Mouse (Mus musculus): ENCODE results near the gene Bbs9. TPM values are rescaled to one million over a fixed set of nuclear protein-coding genes. Genes with fewer than 3 reads are reported as not detected.

Gene Bbs9
- total and polyA plus RNA-seq, 3 experiments: 6.3 to 12.4 (median 11.9) TPM

DNA sequence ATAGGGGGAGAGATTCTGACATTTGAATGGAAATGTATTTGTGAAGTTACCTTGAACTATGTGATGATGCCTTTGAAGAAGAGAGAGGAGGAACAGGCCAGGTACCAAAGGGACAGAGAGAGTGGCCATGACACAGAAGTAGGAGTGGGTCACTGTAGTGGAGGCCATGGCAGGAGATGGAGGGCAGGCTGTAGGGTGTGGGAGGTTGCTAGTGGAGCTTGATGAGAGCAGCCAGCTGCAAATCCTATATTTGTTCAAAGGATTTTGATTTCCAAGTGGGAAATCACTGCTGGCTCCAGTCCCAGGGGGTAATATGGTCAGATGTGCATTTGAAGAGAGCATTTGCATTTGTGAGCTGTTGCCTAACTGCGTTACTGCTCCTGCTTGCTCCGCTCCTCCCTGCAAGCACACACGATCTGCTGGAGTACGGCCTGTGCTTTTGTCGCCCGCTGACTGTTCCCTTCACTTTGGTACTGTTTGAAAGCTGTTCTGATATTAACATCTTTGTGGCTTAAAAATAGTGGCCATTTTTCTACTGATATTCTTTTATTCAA, 137.8 kb downstream of the Bbs9 start:
- intact Hi-C loops (cut with DNase I): no loop called here
- TF ChIP-seq POLR2A (IDR thresholded peaks at IDR 0.05; ENCODE audit: insufficient read depth, low read depth, low read length) (no peak), EP300 (IDR thresholded peaks at IDR 0.05; ENCODE audit: insufficient read depth, low read depth, low read length) (no peak), CTCF (IDR thresholded peaks at IDR 0.05) (no peak)
- 90% methylated on average over 6 of the region's 6 CpGs for WGBS
- no peaks in the 10 kb centered on the region for H3K4me1 ChIP-seq (ENCODE audit: control insufficient read depth, insufficient read depth, low read length)
- no peak overlapping the region for H3K9ac ChIP-seq (ENCODE audit: low read depth, low read length)
- DNase-seq: no peak
- no peaks in the 10 kb centered on the region for H3K36me3 ChIP-seq (ENCODE audit: control insufficient read depth, insufficient read depth, low read length)
- H3K27ac ChIP-seq: no peak overlapping the region
- no peaks in the 10 kb centered on the region for H3K79me2 ChIP-seq (replicated peaks; ENCODE audit: control insufficient read depth, insufficient read depth, low read length)
- H3K4me3 ChIP-seq: no peak overlapping the region
- H3K27me3 ChIP-seq (ENCODE audit: control insufficient read depth, insufficient read depth, low read length): no peaks in the 10 kb centered on the region

GRCm38 (mm10) chr9:22619245-22619644, 143.7 kb downstream of the Bbs9 start:
- Histone ChIP-seq H3K9ac (ENCODE audit: low read depth, low read length) (no peak overlapping the region), H3K36me3 (ENCODE audit: control insufficient read depth, insufficient read depth, low read length) (no peaks in the 10 kb centered on the region; the same call in 1 of the 2 replicates), H3K4me1 (ENCODE audit: control insufficient read depth, insufficient read depth, low read length) (no peaks in the 10 kb centered on the region; the same call in 1 of the 2 replicates), H3K4me3 (no peak overlapping the region), H3K27ac (no peak overlapping the region), H3K79me2 (replicated peaks; ENCODE audit: control insufficient read depth, insufficient read depth, low read length) (no peaks in the 10 kb centered on the region), H3K27me3 (ENCODE audit: control insufficient read depth, insufficient read depth, low read length) (no peaks in the 10 kb centered on the region)
- intact Hi-C loops (cut with DNase I): no loop called here
- no peak for TF ChIP-seq CTCF (IDR thresholded peaks at IDR 0.05)
- DNase-seq: no peak
- WGBS: 92% methylated on average over 1 of the region's 1 CpGs

- Histone ChIP-seq H3K9ac (ENCODE audit: low read depth, low read length) (no peak overlapping the region), H3K27ac (no peak overlapping the region), H3K36me3 (ENCODE audit: control insufficient read depth, insufficient read depth, low read length) (no peaks in the 10 kb centered on the region; the same call in 1 of the 2 replicates), H3K4me3 (no peak overlapping the region), H3K79me2 (replicated peaks; ENCODE audit: control insufficient read depth, insufficient read depth, low read length) (no peaks in the 10 kb centered on the region), H3K4me1 (ENCODE audit: control insufficient read depth, insufficient read depth, low read length) (no peaks in the 10 kb centered on the region; the same call in 1 of the 2 replicates), H3K27me3 (ENCODE audit: control insufficient read depth, insufficient read depth, low read length) (no peaks in the 10 kb centered on the region)
- intact Hi-C loops (cut with DNase I): loop anchor here (5.0 to 10.0 kb wide), 2 partner anchors 57 to 140 kb away; no protein-coding TSS in a partner anchor
- peak; percentile 25 for DNase-seq
- 58% methylated on average over 9 of the region's 9 CpGs for WGBS
- TF ChIP-seq CTCF (IDR thresholded peaks at IDR 0.05): peak; percentile 86
- no peak for TF ChIP-seq POLR2A (IDR thresholded peaks at IDR 0.05; ENCODE audit: insufficient read depth, low read depth, low read length)
- no peak for TF ChIP-seq EP300 (IDR thresholded peaks at IDR 0.05; ENCODE audit: insufficient read depth, low read depth, low read length)
Observed at GRCm38 (mm10) chr9:22624966-22625365, 149.5 kb downstream of the Bbs9 start.

GRCm38 (mm10) chr9:22626014-22626413, 150.5 kb downstream of the Bbs9 start:
- intact Hi-C loops (cut with DNase I): loop anchor here (5.0 to 10.0 kb wide), 2 partner anchors 56 to 139 kb away; no protein-coding TSS in a partner anchor

DNA sequence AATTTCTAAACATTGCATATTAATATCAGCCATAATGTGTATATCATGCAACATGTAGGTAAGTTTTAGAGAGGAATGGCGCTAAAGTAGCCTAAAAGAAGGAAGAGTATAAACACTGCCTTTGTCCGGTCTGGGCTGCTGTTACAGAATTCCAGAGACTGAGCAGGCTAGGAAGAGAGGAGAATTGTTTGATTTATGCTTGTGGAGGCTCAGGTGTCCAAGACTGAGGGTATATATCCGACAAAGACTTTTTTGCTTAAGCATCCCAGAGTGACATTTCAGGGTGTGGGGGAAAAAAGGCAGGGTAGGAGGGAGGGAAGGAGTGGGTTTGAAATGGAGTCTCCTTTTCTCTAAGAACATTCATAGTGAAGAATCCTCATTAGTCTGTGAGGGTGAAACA, 152.4 kb downstream of the Bbs9 start:
- WGBS: 92% methylated on average over 3 of the region's 3 CpGs
- DNase-seq: no peak
- H3K9ac ChIP-seq (ENCODE audit: low read depth, low read length): no peak overlapping the region
- H3K4me3 ChIP-seq: no peak overlapping the region
- no peaks in the 10 kb centered on the region for H3K27me3 ChIP-seq (ENCODE audit: control insufficient read depth, insufficient read depth, low read length)
- no peaks in the 10 kb centered on the region; the same call in 1 of the 2 replicates for H3K4me1 ChIP-seq (ENCODE audit: control insufficient read depth, insufficient read depth, low read length)
- no peaks in the 10 kb centered on the region for H3K36me3 ChIP-seq (ENCODE audit: control insufficient read depth, insufficient read depth, low read length)
- intact Hi-C loops (cut with DNase I): loop anchor here (5.0 to 10.0 kb wide), 2 partner anchors 54 to 137 kb away; no protein-coding TSS in a partner anchor
- H3K79me2 ChIP-seq (replicated peaks; ENCODE audit: control insufficient read depth, insufficient read depth, low read length): no peaks in the 10 kb centered on the region
- H3K27ac ChIP-seq: no peak overlapping the region
- TF ChIP-seq POLR2A (IDR thresholded peaks at IDR 0.05; ENCODE audit: insufficient read depth, low read depth, low read length): no peak
- TF ChIP-seq EP300 (IDR thresholded peaks at IDR 0.05; ENCODE audit: insufficient read depth, low read depth, low read length): no peak
- TF ChIP-seq CTCF (IDR thresholded peaks at IDR 0.05): no peak

More at GRCm38 (mm10) chr9:22626014-22626413, 150.5 kb downstream of the Bbs9 start:
- H3K4me1 ChIP-seq (ENCODE audit: control insufficient read depth, insufficient read depth, low read length): no peaks in the 10 kb centered on the region; the same call in 1 of the 2 replicates
- no peak for TF ChIP-seq POLR2A (IDR thresholded peaks at IDR 0.05; ENCODE audit: insufficient read depth, low read depth, low read length)
- TF ChIP-seq EP300 (IDR thresholded peaks at IDR 0.05; ENCODE audit: insufficient read depth, low read depth, low read length): no peak
- TF ChIP-seq CTCF (IDR thresholded peaks at IDR 0.05): no peak
- H3K27me3 ChIP-seq (ENCODE audit: control insufficient read depth, insufficient read depth, low read length): no peaks in the 10 kb centered on the region
- no peak overlapping the region for H3K4me3 ChIP-seq
- no peak overlapping the region for H3K27ac ChIP-seq
- 71% methylated on average over 3 of the region's 3 CpGs for WGBS
- no peaks in the 10 kb centered on the region for H3K79me2 ChIP-seq (replicated peaks; ENCODE audit: control insufficient read depth, insufficient read depth, low read length)
- no peak for DNase-seq
- no peak overlapping the region for H3K9ac ChIP-seq (ENCODE audit: low read depth, low read length)
- no peaks in the 10 kb centered on the region; the same call in 1 of the 2 replicates for H3K36me3 ChIP-seq (ENCODE audit: control insufficient read depth, insufficient read depth, low read length)

- DNase-seq: peak; percentile 39 to 66
- WGBS: 60% methylated on average over 9 of the region's 9 CpGs
- no peak overlapping the region for H3K4me3 ChIP-seq
- no peak overlapping the region for H3K9ac ChIP-seq (ENCODE audit: low read depth, low read length)
- H3K79me2 ChIP-seq (replicated peaks; ENCODE audit: control insufficient read depth, insufficient read depth, low read length): no peaks in the 10 kb centered on the region
- H3K36me3 ChIP-seq (ENCODE audit: control insufficient read depth, insufficient read depth, low read length): no peaks in the 10 kb centered on the region
- TF ChIP-seq CTCF (IDR thresholded peaks at IDR 0.05): no peak
- no peak for TF ChIP-seq EP300 (IDR thresholded peaks at IDR 0.05; ENCODE audit: insufficient read depth, low read depth, low read length)
- no peak for TF ChIP-seq POLR2A (IDR thresholded peaks at IDR 0.05; ENCODE audit: insufficient read depth, low read depth, low read length)
- intact Hi-C loops (cut with DNase I): no loop called here
- no peaks in the 10 kb centered on the region for H3K27me3 ChIP-seq (ENCODE audit: control insufficient read depth, insufficient read depth, low read length)
- peaks cover 3% of the 10 kb centered on the region for H3K4me1 ChIP-seq (ENCODE audit: control insufficient read depth, insufficient read depth, low read length)
- H3K27ac ChIP-seq: no peak overlapping the region
Observed at GRCm38 (mm10) chr9:22632800-22633485, 157.4 kb downstream of the Bbs9 start.

Data from heart, adult 2 months (tissue).